Mouse (Mus musculus) retina, adult 2 months (tissue): ENCODE measurements around the gene Fbxl15.

Source experiments
- DNase-seq: peaks from one replicate; pipeline ENCODE4 v3.0.0-alpha.2; 2012; ENCODE audit warnings: low read depth, low spot score

The Fbxl15 gene

DNA sequence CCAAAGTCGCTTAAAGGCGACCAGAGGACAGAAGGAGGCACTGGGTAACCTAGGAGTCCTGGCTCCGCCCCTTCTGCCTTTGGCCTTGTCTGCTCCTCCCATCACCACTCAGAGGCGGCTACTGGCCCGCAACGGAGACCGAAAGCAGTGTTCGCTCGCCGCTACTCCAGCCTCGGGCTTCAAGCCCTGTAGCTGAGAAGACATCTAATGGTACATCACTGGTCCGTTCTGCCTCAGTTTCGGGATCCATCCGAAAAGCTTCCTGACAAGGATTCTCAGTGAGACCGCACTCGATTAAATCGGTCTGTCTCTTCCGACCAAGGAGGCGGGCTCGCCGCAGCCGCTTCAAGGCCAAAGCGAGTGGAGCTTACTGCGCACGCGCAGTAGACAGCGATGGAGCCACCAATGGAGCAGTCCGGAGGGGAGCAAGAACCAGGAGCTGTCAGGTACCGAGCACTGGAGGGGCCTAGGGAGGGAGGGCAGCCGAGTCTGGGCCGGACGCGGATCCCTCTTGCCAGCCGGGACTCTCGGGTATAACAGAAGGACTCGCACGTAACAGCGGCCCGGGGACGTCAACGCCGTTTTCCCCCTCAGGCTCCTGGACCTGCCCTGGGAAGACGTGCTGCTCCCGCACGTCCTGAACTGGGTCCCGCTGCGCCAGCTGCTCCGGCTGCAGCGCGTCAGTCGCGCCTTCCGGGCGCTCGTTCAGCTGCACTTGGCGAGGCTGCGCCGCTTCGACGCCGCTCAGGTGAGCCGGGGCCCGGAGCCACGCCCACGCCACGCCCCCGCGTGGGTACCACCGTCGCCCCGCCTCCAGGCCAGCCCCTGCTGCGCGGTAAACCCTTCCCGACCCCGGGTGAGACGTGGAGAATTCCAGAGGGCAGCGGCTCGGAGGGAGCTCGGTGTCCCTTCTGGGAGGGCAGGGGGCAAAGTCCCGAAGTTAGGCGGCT, at the start of gene Fbxl15:
Fbxl15 (plus strand) TSS at position 104 of the 950 bp plus-strand sequence.
- peak; percentile 93 for DNase-seq

DNA sequence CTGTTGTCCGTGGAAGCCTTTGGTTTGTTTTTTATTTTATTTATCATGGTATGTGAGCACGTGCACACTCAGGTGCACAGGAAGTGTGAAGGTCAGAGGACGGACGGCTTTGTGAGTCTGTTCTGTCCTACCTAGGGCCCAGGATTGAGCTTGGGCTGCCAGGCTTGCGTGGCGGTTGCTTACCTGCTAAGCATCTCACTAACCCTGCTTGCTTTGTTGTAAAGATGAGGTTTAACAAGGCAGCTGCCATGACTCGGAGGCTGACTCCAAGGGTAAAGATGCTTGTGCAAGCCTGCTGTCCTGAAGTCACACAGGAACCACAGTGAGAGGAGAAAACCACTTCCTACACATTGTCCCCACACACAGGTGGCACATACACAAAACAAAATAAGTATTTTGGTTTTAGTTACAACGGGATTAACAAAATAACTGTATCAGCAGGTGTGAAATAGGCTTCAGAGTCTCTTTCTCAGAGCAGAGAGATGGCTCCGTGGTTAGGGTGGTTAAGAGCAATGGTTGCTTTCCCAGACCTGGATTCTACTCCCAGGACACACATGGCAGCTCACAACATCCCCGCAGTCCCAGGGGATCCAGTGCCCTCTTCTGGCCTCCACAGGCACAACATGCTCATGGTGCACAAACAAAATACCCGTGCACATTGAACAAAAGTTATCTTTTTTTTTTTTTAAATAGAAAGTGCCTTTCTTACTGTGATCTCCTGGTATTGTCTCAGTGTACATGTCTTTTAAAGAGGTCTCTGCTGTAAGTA, 45.7 kb upstream of the Fbxl15 start:
- DNase-seq: no peak

DNA sequence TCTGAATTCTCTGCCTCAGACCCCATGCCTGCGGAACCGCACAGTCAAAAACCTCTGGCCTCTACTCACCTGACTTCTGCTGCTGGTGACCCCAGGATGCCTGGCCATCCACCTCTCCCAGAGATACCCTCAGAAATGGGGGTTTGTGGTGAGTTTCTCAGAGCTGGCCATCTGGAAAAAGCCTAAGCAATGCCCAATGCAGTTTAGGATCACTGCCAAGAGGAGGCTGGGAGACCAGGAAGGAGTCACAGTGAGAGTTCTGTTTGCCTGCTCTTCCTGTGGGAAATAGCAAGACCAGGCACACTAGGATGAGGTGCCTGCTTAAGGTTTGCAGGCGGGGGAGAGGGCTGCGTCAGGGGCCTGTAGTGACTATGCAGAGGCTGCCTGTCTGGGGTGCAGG, 43.3 kb upstream of the Fbxl15 start:
- DNase-seq: no peak

DNA sequence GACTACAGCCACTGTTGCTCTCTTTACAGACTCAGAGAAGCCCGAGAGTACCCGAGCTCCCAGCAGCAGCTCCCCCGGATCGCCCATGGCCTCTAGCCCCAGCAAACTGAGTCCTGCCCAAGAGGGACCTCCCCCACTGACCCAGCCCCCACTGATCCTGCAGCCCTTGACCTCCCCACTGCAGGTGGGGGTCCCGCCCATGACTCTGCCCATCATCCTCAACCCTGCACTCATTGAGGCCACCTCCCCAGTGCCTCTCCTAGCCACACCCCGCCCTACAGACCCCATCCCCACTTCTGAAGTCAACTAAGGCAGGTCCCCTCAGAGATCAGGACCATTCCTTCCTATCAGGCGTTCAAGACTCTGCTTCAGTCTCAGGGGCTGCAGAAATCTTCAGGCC, 42.4 kb upstream of the Fbxl15 start:
- no peak for DNase-seq

DNA sequence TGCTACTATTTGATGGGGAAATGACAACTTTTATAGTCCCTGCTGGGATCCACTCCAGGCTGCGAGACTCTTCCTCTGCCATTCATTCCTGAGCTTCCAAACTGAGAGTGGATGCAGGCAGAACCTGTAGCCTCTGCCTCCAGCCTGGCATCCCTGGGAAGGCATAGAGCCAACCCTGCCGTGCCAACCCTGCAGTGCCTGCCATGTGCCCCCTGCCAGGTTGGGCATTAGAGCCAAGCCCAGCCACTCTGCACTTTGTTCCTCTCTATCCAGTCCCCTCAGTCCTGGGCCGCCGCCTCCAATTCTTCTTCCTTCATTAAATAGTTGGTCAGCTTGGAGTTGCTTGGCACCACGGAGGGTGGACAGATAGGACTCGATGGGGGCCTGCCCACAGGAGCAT, 41.9 kb upstream of the Fbxl15 start:
- DNase-seq: no peak

DNA sequence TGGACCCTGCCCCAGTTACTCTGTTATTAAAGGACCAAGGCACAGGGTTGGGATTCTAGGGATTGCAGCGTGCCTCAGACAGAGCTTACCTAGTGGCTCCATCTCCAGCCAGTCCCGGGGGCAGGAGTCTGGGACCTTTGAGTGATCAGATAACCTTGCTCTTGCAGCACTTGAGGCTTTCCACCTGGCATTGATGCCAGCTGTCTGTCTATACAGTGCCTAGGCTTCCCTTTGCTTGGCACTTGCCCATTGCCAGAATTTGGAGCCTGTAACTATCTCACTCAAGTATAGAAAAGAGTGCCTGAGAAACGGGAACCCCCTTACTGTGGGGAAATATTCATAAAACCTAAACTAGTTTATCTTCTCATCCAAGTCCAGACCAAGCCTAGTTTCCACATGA, 41.1 kb upstream of the Fbxl15 start:
- no peak for DNase-seq

DNA sequence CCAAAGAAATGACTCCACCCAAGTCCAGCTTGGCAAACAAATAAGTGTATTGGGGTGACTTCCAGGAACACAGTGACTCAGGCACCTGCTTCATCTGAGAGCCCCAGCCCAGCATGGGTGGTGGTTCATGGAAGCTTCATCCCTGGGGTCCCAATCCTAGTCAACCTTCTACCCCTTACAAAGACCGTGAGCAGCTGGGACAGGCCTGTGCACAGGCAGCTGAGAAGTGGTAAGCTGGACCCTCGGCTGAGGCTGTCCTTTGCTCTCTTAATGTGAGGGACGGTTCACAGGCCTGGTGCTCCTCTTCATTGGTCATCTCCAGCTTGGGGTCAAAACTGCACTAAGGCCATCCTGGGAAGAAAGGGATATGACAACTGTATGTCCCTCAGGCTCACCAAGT, 40.4 kb upstream of the Fbxl15 start:
- no peak for DNase-seq

DNA sequence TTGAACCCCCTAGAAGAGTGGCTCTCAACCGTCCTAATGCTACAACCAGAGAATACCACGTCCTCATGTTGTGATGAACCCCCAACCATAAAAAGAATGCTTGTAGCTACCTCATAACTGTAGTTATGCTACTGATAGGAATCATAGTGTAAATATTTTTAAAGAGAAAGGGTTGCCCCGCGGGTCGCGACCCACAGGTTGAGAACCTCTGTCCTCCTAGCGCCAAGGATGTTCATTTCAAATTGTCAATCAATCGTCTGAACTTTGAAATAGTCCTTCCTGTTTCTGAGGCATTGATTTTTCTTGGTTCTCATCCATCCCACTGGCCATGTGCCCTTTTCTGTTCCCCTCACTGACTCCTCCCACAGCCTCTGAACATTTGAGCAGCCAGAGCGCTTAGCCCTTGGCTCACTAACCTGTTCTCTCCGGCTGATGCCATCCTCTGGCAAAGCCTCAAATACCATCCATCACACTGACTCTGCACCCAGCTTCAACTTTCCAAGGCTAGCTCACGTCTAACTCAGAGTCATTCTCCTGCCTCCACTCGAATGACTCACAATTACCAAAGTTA, 37.4 kb upstream of the Fbxl15 start:
- DNase-seq: no peak

DNA sequence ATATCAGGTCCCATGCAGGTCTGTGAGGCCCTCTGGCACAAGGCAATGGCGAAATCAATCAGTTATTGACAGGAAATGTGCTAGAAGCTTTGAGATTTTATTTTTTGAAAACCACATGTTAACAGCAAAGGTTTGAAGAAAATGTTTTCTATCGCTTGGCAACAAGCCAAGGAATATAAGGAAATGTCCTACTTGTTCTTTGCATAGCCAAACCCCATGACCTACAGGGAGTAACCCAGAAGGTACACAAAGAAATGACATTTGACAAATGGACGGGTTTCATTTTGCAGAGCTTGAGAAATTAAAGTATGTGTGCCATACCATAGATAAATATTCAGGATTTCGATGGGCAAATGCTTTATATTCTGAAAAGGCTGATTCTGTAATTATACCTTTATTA, 31.0 kb upstream of the Fbxl15 start:
- DNase-seq: no peak

DNA sequence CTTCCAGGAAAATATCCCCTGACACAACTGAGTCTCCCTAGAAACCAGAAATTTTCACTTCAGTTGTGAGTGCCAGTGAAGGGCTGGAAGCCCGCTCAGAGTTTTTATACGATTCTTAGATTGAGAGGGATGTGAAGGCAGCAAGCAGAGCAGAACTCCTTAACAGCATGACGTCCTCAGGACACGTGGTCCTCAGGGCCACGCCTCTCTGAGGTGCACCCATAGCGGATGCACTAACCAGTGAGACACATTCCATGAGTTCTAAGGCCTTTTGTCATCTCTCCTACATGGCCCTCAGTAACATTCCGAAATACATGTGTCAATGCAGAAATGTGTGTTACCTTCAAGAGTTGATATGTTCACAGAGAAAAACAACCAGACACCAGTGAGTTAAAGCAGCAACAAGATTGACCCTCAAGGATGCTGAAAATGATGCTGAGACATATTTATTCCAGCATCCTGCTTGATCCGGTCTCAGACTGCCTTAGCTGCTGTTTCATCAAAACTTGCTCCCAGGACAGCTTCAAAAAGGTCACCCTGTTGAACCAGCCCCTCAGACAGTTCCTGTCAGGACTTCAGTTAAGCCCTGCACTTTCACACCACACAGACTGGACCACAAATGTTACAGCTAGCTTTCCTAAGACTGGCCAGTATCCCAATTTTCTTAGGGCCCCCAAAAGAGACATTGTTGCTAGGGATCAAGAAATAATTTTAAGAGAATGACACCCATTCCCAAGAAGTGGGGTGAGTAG, 27.5 kb upstream of the Fbxl15 start:
- no peak for DNase-seq

DNA sequence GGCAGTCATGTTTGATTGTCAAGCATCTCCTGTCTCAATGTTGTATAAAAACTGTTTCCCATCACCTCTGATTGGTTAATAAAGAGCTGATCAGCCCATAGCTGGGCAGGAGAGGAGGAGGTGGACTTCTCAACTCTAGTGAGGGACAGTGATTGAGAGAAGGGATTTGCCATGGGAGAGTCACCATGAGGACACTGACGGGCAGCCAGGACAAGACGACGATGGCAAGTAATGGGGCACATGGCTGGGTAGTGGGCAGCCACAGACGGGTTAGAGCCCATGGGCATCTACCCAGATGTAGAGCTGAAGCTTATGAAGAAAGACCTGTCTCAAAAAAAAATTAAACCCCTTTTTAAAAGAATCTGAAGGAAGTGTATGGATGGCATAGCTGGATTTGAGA, 25.4 kb upstream of the Fbxl15 start:
- DNase-seq: no peak

DNA sequence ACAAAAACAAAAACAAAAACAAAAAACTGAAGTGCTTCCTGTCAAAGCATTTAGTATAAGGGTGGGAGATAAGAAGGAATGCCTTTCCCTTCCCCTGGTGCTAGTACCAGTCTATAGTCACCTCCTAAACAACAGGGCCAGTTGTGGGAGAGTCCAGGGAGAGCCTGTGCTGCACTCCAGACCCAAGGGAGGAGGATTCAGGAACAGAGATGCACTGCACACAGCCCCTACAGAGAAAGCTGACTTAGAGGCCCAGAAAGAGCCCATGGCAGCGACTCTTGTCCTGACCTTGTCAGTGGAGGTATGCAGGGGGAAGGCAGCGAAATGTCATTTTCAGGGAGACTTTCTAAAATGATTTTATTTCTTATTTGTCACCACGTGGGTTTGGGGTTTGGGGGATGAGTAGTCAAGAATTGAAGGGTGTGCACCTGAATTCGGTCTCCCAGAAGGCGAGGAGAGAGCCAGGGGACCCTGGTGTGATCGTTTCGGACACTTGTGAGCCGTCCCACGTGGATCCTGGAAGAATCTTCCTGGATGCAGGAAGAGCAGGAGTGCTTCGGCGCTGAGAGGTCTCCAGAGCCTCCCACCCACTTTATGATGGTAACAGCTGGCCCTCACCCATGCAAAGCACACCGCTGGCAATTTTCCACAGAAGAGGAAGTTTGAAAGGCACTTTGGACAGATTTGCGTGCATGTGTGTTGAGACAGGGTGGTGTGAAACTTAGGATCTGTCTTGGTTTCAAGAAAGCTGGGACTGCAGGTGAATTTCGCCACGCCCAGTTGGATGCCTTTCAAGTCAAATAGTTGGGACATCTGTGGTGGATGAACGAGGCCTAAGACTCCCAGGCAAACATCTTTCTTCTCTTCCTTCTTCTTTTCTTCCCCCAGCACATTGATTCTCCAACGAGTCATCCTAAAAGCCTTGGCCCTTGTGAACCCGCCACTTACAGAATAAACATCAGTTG, 24.5 kb upstream of the Fbxl15 start:
- DNase-seq: no peak

DNA sequence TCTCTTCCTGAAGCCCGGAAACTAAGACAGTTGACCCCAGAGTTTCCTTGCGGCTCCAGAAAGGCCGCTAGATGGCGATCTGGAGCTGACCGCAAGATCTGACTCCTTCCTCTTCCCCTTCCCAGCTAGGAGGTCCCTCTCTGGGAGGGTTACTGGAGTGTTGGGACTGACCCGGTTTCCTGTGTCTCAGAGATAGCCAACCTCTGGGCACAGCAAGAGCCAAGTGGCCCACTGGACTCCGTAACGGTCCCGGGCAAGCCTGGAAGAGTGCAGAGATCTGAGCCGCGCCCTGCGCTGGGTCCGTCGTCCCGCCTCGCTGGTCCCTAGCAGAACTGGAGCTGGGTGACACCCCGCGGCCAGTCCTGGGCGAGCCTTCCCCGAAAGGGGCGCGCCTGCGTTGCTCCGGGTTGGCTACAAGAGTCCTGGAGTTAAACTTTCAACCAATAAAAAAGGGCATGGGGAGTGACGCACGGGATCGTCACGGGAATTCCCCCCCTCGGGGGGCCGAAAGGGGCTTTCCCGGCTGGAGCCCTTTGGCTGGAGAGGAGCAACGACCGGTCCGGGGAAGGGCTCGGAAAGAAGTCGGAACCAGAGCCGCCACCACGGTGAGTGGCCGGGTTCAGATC, 23.7 kb upstream of the Fbxl15 start, which contains the start of gene Nfkb2:
Nfkb2 (plus strand) TSS at position 105 of the 626 bp plus-strand sequence.
- no peak for DNase-seq

DNA sequence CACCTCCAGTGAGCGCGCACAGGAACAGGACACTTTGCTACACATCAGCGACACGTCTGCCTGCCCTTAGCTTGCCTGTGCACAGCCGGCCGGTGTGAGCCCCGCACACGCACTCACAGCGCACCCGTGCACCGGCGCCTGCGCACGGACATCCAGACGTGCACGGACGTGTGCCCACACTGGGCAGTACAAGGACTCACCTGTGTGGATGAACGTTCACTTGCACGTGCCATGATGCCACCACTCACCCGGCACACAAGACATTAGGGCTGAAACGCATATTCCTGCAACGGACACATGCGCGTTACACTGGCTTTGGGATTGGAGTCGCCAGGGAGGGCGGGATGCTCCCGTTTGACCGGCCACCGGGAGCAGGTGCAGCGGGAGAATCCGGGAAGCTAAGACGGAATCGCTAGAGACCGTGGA, 23.1 kb upstream of the Fbxl15 start:
- DNase-seq: no peak

DNA sequence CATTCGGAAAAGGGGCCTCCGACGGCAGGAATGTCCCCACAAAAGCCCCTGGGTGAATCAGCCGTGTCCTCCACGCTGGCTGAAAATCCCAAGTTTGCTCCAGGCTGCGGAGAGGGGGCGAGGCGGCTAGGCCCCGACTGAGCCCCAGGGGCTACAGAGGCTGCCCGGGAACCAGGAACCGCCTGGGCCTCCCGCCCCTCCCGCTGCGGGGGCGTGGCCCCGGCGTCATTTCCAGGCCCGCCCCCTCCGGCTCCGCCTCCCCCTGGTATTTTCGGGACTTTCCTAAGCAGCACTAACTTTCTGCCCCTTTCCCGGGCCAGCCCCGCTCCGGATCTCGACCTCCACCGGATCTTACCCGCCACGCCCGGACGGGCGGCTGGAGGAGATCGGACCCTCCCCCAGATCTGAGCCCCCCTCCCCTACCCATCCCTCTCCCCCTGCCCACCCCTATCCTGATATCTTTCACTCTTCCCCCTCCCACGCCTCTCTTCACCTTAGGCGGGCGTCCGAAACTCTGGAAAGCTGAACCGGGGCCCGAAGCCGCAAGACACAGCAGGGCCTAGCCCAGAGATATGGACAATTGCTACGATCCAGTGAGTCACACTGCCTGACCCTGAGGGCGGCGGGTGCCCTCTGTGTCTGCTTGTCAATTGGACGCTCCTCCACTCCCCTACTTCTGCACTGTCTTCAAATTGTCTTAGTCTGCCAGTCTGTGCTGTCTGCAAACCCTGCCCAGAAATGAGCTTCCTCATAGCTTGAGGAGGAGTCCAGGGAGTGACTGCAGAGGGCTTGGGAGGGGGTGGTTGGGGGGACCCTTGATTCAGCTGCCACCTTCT, 22.3 kb upstream of the Fbxl15 start:
- no peak for DNase-seq

DNA sequence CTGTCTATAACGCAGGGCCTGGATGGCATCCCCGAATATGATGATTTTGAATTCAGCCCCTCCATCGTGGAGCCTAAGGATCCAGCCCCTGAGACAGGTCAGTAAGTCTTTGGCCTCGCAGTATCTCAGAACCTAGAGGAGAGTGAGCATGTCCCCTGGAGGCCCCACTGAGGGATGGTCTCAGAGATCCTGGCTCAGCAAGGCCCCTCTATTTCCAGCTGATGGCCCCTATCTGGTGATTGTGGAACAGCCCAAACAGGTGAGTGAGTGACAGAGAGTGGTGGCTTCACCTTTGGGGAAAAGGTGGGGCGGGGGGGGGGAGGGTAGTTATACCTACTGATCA, 21.7 kb upstream of the Fbxl15 start:
- DNase-seq: no peak

DNA sequence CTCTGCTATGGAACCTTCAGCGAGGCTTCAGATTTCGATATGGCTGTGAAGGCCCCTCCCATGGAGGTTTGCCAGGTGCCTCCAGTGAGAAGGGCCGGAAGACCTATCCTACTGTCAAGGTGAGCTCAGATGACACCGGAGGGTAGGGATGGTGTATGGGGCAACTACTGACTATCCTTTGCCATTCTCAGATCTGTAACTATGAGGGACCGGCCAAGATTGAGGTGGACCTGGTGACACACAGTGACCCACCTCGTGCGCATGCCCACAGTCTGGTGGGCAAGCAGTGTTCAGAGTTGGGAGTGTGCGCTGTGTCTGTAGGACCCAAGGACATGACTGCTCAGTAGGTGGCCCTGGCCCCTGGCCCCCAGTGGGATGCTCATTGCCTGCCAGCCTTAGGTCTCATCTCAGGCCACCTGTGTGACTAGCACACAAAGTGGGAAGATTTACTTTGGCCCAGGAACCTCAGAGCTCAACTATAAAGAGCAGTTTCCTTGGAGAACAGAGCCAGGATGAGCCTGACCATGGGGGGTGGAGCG, 21.2 kb upstream of the Fbxl15 start:
- DNase-seq: no peak

DNA sequence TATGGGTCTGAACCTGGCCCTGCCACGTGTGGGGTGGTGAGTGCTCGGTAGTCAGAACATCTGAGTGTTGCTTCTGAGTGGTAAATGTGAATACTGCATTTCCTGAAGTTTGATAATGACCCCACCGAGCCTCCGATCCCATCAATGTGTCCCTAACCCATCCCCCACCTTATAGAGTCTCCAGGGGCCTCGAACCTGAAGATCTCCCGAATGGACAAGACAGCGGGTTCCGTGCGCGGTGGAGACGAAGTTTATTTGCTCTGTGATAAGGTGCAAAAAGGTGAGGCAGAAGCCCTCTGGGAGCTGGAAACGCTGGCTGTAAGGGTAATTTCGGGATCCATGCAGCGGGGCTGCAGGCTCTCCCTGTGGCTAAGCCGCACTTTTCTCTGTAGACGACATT, 20.2 kb upstream of the Fbxl15 start:
- DNase-seq: no peak

DNA sequence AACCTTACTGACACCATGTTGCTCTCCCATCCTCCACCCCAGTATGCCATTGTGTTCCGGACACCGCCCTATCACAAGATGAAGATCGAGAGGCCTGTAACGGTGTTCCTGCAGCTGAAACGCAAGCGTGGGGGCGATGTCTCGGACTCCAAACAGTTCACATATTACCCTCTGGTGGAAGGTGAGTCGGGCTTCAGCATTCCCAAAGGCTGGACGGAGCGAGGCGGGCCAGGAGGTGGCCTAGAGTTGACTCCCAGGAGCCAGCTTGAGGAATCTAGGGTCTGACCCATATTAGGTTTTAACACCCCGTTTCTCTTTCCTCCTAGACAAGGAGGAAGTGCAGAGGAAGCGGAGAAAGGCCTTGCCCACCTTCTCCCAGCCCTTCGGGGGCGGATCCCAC, 19.7 kb upstream of the Fbxl15 start:
- DNase-seq: no peak
